Mouse (Mus musculus): ENCODE results near the gene Zgrf1. TPM values are rescaled to one million over a fixed set of nuclear protein-coding genes. Genes with fewer than 3 reads are reported as not detected.

The Zgrf1 gene
- polyA plus RNA-seq, 1 experiment from 2014 or later, result 2.8 TPM

DNA sequence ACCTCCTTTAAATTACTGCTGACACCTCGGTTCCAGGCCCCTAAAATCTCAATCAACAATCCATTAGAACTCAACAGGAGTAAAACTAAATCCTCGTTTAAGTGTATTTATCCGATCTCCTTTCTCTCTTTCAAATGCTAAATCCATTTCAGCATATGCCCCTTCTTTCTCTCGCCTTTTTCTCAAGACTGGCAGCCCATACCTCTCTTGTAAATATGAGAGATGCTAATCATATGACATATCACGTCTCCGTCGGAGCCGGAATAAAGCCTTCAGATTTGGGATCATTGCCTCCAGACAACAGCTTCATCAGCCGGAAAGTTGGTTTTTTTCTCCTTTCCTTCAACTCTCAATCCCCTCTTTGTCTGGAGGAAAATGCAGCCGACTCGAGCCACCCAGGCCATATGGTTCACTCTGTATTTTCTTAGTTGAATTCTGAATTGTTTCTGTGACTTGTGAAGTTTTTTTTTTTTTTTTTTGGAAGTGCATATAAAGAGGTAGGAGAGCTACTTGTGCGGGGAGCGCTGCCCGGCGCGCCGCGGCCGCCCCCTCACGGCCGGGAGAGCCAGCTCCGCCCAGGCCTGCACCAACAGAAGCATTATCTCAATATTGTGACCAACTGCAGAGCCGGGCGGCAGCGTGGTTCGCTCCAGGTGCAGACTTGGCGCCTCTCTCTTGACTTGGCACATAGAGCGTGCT lies 72.6 kb downstream of the Zgrf1 start:
- Histone ChIP-seq H3K4me3 (ENCODE audit: low read length) (peak overlapping the region; percentile 39), H3K4me1 (ENCODE audit: control insufficient read depth, insufficient read depth, low read depth, low read length) (peaks cover 7% of the 10 kb centered on the region), H3K9ac (ENCODE audit: low read depth, low read length) (no peak overlapping the region), H3K27ac (ENCODE audit: low read depth, low read length) (no peak overlapping the region), H3K36me3 (ENCODE audit: control insufficient read depth, insufficient read depth, low read length) (no peaks in the 10 kb centered on the region), H3K4me2 (ENCODE audit: low read length) (peak overlapping the region; percentile 59), H3K9me3 (ENCODE audit: control insufficient read depth, low read length) (no peaks in the 10 kb centered on the region), H3K27me3 (replicated peaks; ENCODE audit: control insufficient read depth, insufficient read depth, low read length) (peaks cover 28% of the 10 kb centered on the region)
- WGBS, result 1% methylated on average over 28 of the region's 28 CpGs
- ATAC-seq, result peak; percentile 49; the same call in 1 of the 2 replicates

DNA sequence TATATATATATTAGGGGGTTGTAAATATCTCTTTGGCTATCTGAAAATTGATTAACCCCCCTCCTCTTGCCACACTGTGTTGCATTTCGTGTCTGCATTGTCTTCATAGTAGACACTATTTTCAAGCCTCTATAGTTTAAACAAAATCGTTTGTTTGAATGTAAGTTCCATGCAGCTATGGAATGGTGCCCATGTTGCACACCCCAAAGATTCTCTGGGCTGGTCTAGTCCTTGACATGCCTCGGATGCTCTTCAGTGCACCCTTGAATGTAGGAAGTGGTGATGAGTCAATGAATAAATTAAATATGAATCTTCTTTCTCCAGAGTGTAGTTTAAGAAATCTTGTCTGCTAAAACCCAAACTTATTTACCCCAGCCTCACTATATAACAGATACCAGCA lies 73.2 kb downstream of the Zgrf1 start:
- Histone ChIP-seq H3K4me3 (ENCODE audit: low read length) (no peak overlapping the region), H3K4me2 (ENCODE audit: low read length) (no peak overlapping the region), H3K9me3 (ENCODE audit: control insufficient read depth, low read length) (no peaks in the 10 kb centered on the region), H3K27me3 (replicated peaks; ENCODE audit: control insufficient read depth, insufficient read depth, low read length) (peaks cover 28% of the 10 kb centered on the region), H3K4me1 (ENCODE audit: control insufficient read depth, insufficient read depth, low read depth, low read length) (peaks cover 7% of the 10 kb centered on the region), H3K27ac (ENCODE audit: low read depth, low read length) (no peak overlapping the region), H3K36me3 (ENCODE audit: control insufficient read depth, insufficient read depth, low read length) (no peaks in the 10 kb centered on the region), H3K9ac (ENCODE audit: low read depth, low read length) (no peak overlapping the region)
- WGBS, result 6% methylated on average over 3 of the region's 3 CpGs
- ATAC-seq, result no peak

DNA sequence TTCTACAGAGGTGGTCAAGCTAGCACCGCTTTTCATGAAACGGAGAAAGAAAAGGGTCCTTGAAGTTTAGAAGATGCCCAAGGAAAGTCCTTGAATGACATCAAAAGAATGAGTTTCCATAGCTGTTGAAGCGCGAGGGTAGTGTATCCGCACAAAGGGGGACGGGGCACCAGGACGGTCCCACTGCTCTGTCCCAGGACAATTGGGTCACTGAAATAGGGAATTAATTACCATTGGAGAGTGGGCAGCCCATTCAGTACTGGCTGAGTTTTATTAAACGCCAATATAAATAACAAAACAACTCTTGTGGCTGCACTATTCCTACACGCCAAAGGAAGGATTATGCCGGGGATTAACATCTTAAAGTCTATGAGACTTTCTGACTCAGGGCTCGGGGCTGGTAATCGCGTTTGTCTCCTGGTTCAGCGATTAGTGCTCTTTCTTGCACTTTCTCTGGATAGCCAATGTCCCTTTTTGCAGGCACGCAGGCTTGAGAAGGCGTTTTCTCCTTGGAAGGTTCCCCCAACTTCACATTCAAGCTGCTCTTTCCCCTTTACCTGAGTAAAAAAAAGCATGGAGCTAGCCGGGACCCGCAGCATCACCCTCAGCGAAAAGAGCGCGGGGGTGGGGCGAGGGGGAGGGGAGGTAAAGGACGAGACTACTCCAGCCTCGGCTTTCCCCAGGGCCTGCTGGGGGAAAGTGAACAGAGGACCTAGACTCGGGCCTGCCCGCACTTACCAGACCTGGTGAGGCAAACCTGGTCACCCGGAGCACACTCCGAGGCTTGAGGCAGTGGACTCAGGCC lies 74.1 kb downstream of the Zgrf1 start:
- H3K4me2 ChIP-seq (ENCODE audit: low read length), result no peak overlapping the region; the same call in 1 of the 2 replicates
- 0 out of 2 replicates have a peak, but pooled peaks have one; percentile 12 for ATAC-seq
- peaks cover 35% of the 10 kb centered on the region for H3K27me3 ChIP-seq (replicated peaks; ENCODE audit: control insufficient read depth, insufficient read depth, low read length)
- H3K9me3 ChIP-seq (ENCODE audit: control insufficient read depth, low read length), result no peaks in the 10 kb centered on the region
- H3K36me3 ChIP-seq (ENCODE audit: control insufficient read depth, insufficient read depth, low read length), result no peaks in the 10 kb centered on the region
- WGBS, result 1% methylated on average over 27 of the region's 28 CpGs
- no peak overlapping the region for H3K4me3 ChIP-seq (ENCODE audit: low read length)
- no peak overlapping the region for H3K9ac ChIP-seq (ENCODE audit: low read depth, low read length)
- H3K27ac ChIP-seq (ENCODE audit: low read depth, low read length), result no peak overlapping the region
- H3K4me1 ChIP-seq (ENCODE audit: control insufficient read depth, insufficient read depth, low read depth, low read length), result peaks cover 10% of the 10 kb centered on the region

DNA sequence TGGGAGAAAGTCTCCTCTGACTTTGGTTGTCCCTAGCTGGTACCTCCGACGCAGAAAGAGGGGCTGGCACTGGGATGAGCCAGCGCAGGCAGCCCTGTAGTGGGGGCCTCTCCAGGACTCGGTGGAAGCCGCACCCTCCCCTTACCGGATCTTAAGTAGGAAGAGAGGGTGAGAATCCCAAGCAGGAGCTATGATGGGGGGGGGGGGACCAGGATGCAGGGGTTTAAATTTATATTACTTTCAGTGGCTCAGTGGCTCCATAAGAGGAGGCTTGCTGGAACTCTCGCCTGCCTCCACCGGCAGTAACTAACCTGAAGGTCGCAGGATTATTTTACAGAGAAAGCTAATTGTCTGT lies 74.6 kb downstream of the Zgrf1 start:
- 1% methylated on average over 9 of the region's 9 CpGs for WGBS
- H3K27ac ChIP-seq (ENCODE audit: low read depth, low read length), result no peak overlapping the region
- H3K9ac ChIP-seq (ENCODE audit: low read depth, low read length), result no peak overlapping the region
- H3K36me3 ChIP-seq (ENCODE audit: control insufficient read depth, insufficient read depth, low read length), result no peaks in the 10 kb centered on the region
- peak overlapping the region; percentile 22; the same call in 1 of the 2 replicates for H3K4me2 ChIP-seq (ENCODE audit: low read length)
- peaks cover 35% of the 10 kb centered on the region for H3K27me3 ChIP-seq (replicated peaks; ENCODE audit: control insufficient read depth, insufficient read depth, low read length)
- no peak overlapping the region for H3K4me3 ChIP-seq (ENCODE audit: low read length)
- ATAC-seq, result no peak; the same call in 1 of the 2 replicates
- peaks cover 15% of the 10 kb centered on the region for H3K4me1 ChIP-seq (ENCODE audit: control insufficient read depth, insufficient read depth, low read depth, low read length)
- H3K9me3 ChIP-seq (ENCODE audit: control insufficient read depth, low read length), result no peaks in the 10 kb centered on the region

DNA sequence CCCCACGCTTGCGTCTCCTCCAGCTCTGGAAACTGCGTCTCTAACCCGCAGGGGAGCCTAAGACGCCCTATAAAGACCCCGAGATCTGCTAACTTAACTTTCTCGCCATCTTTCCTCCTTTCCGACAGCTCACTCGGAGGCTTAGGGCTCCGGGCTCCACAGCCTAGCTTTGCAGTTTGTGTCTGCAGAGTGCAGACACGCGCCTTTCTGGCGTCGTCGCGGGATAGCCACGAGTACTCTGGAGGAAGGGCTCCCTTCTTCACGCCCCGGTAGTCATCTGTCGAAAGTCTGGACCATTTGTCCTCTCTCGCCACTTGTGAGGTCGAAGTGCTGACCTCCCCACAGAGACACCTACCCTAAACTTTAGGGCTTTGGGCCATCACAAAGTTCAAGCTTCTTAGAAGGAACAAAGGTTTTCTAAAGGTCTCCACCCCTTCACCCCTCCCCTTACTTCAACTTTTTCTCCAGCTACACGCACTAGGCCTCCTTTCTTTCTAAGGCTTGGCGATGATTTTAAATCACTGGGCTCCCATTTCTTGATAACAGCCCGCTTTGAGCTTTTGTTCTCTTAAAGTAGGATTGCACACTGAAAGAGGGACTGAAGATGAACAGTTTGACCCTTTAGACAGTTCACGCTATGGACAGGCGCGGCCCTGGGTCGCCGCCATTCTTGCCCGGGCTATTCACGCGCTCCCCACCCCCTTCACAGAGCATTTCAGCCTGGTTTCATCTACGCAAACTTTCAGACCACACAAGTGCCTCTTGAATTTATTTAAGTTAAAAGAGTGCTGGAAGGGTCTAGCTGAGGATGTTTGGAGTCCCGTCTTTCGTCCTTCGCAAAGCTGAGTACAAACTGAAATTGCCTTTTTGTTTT lies 75.3 kb downstream of the Zgrf1 start:
- H3K4me2 ChIP-seq (ENCODE audit: low read length), result 0 out of 2 replicates have a peak overlapping the region, but pooled peaks have one; percentile 22
- ATAC-seq, result no peak
- H3K4me1 ChIP-seq (ENCODE audit: control insufficient read depth, insufficient read depth, low read depth, low read length), result peaks cover 21% of the 10 kb centered on the region

GRCm38 (mm10) chr3:127630190-127630589 lies 76.9 kb downstream of the Zgrf1 start:
- ATAC-seq, result no peak
- no peak overlapping the region for H3K4me2 ChIP-seq (ENCODE audit: low read length)
- H3K9ac ChIP-seq (ENCODE audit: low read depth, low read length), result no peak overlapping the region
- H3K4me3 ChIP-seq (ENCODE audit: low read length), result no peak overlapping the region
- no peaks in the 10 kb centered on the region for H3K36me3 ChIP-seq (ENCODE audit: control insufficient read depth, insufficient read depth, low read length)
- H3K27me3 ChIP-seq (replicated peaks; ENCODE audit: control insufficient read depth, insufficient read depth, low read length), result peaks cover 33% of the 10 kb centered on the region
- 30% methylated on average over 1 of the region's 1 CpGs for WGBS
- H3K27ac ChIP-seq (ENCODE audit: low read depth, low read length), result no peak overlapping the region
- no peaks in the 10 kb centered on the region for H3K9me3 ChIP-seq (ENCODE audit: control insufficient read depth, low read length)
- peaks cover 26% of the 10 kb centered on the region for H3K4me1 ChIP-seq (ENCODE audit: control insufficient read depth, insufficient read depth, low read depth, low read length)

More for the DNA sequence above, 75.3 kb downstream of the Zgrf1 start:
- no peak overlapping the region for H3K9ac ChIP-seq (ENCODE audit: low read depth, low read length)
- H3K27me3 ChIP-seq (replicated peaks; ENCODE audit: control insufficient read depth, insufficient read depth, low read length), result peaks cover 33% of the 10 kb centered on the region
- no peak overlapping the region for H3K4me3 ChIP-seq (ENCODE audit: low read length)
- no peaks in the 10 kb centered on the region for H3K36me3 ChIP-seq (ENCODE audit: control insufficient read depth, insufficient read depth, low read length)
- H3K27ac ChIP-seq (ENCODE audit: low read depth, low read length), result no peak overlapping the region
- WGBS, result 5% methylated on average over 37 of the region's 37 CpGs
- H3K9me3 ChIP-seq (ENCODE audit: control insufficient read depth, low read length), result no peaks in the 10 kb centered on the region

GRCm38 (mm10) chr3:127630735-127631372 lies 77.6 kb downstream of the Zgrf1 start:
- H3K9ac ChIP-seq (ENCODE audit: low read depth, low read length), result no peak overlapping the region
- H3K36me3 ChIP-seq (ENCODE audit: control insufficient read depth, insufficient read depth, low read length), result no peaks in the 10 kb centered on the region
- H3K9me3 ChIP-seq (ENCODE audit: control insufficient read depth, low read length), result no peaks in the 10 kb centered on the region
- H3K4me2 ChIP-seq (ENCODE audit: low read length), result no peak overlapping the region
- 6% methylated on average over 17 of the region's 17 CpGs for WGBS
- ATAC-seq, result no peak
- H3K27me3 ChIP-seq (replicated peaks; ENCODE audit: control insufficient read depth, insufficient read depth, low read length), result peaks cover 31% of the 10 kb centered on the region
- no peak overlapping the region for H3K27ac ChIP-seq (ENCODE audit: low read depth, low read length)
- no peak overlapping the region for H3K4me3 ChIP-seq (ENCODE audit: low read length)
- peaks cover 23% of the 10 kb centered on the region for H3K4me1 ChIP-seq (ENCODE audit: control insufficient read depth, insufficient read depth, low read depth, low read length)

GRCm38 (mm10) chr3:127631582-127631981 lies 78.3 kb downstream of the Zgrf1 start:
- H3K27me3 ChIP-seq (replicated peaks; ENCODE audit: control insufficient read depth, insufficient read depth, low read length), result peaks cover 29% of the 10 kb centered on the region
- no peak overlapping the region for H3K9ac ChIP-seq (ENCODE audit: low read depth, low read length)
- peak overlapping the region; percentile 5; the same call in 1 of the 2 replicates for H3K4me2 ChIP-seq (ENCODE audit: low read length)
- H3K9me3 ChIP-seq (ENCODE audit: control insufficient read depth, low read length), result no peaks in the 10 kb centered on the region
- ATAC-seq, result no peak
- H3K36me3 ChIP-seq (ENCODE audit: control insufficient read depth, insufficient read depth, low read length), result no peaks in the 10 kb centered on the region
- no peak overlapping the region for H3K27ac ChIP-seq (ENCODE audit: low read depth, low read length)
- no peak overlapping the region for H3K4me3 ChIP-seq (ENCODE audit: low read length)
- under 1% methylated on average over 10 of the region's 10 CpGs for whole genome bisulfite sequencing
- H3K4me1 ChIP-seq (ENCODE audit: control insufficient read depth, insufficient read depth, low read depth, low read length), result peaks cover 23% of the 10 kb centered on the region

Data from hindbrain, embryonic 16.5 days (tissue).